Mouse (Mus musculus) midbrain, embryonic 12.5 days (tissue): Measurements from ENCODE around the gene Galns. TPM values are rescaled to one million over a fixed set of nuclear protein-coding genes. Genes with fewer than 3 reads are reported as not detected.
"Not testable (repeated sequence)": the region's sequence is repeated elsewhere in the genome, so short reads cannot be mapped to it uniquely, and the experiment has no call there.

Experiments used
- ATAC-seq: fragments of 200-750 bp; cut with Nextera tagmentation; 2 replicates; pipeline ENCODE4 v1.8.0; 2017; ENCODE audit warnings: low read depth, moderate TSS enrichment, moderate library complexity; ENCODE audit not compliant: low FRiP score
- H3K27ac ChIP-seq: fragments of 300-500 bp; sonication (generic); replicated peaks from 2 replicates; pipeline ENCODE4 v1.5.1; 2016; ENCODE audit warnings: mild to moderate bottlenecking
- H3K27me3 ChIP-seq: fragments of 300-500 bp; sonication (generic); 2 replicates; pipeline ENCODE4 v1.6.1; 2016; ENCODE audit warnings: mild to moderate bottlenecking
- H3K36me3 ChIP-seq: fragments of 300-500 bp; sonication (generic); 2 replicates; pipeline ENCODE4 v1.6.1; 2016
- H3K4me1 ChIP-seq: fragments of 300-500 bp; sonication (generic); 2 replicates; pipeline ENCODE4 v1.6.1; 2016
- H3K4me2 ChIP-seq: fragments of 300-500 bp; sonication (generic); replicated peaks from 2 replicates; pipeline ENCODE4 v1.6.1; 2016; ENCODE audit warnings: mild to moderate bottlenecking, moderate library complexity
- H3K4me3 ChIP-seq: fragments of 300-500 bp; sonication (generic); 2 replicates; pipeline ENCODE4 v1.5.1; 2016; ENCODE audit warnings: mild to moderate bottlenecking
- H3K9ac ChIP-seq: fragments of 300-500 bp; sonication (generic); replicated peaks from 2 replicates; pipeline ENCODE4 v1.6.1; 2016; ENCODE audit warnings: mild to moderate bottlenecking, moderate library complexity
- H3K9me3 ChIP-seq: fragments of 300-500 bp; sonication (generic); 2 replicates; pipeline ENCODE4 v1.6.1; 2016; ENCODE audit warnings: mild to moderate bottlenecking
- WGBS: fragments of 180-500 bp; shearing (Covaris S2); methylation state at CpG from one replicate; pipeline ENCODE4 v1.1.7; 2016; 5-methylcytosine and 5-hydroxymethylcytosine counted together
- polyA plus RNA-seq: library from polyadenylated mRNA; unstranded; fragments of >200 nt; fragmentation: Nextera tagmentation; extraction: Ambion mirVana; gene quantifications from 2 replicates; pipeline ENCODE4 v1.2.1, GENCODE M21; 2016

Gene Galns
- polyA plus RNA-seq, 1 experiment from 2014 or later: 5.7 TPM

DNA sequence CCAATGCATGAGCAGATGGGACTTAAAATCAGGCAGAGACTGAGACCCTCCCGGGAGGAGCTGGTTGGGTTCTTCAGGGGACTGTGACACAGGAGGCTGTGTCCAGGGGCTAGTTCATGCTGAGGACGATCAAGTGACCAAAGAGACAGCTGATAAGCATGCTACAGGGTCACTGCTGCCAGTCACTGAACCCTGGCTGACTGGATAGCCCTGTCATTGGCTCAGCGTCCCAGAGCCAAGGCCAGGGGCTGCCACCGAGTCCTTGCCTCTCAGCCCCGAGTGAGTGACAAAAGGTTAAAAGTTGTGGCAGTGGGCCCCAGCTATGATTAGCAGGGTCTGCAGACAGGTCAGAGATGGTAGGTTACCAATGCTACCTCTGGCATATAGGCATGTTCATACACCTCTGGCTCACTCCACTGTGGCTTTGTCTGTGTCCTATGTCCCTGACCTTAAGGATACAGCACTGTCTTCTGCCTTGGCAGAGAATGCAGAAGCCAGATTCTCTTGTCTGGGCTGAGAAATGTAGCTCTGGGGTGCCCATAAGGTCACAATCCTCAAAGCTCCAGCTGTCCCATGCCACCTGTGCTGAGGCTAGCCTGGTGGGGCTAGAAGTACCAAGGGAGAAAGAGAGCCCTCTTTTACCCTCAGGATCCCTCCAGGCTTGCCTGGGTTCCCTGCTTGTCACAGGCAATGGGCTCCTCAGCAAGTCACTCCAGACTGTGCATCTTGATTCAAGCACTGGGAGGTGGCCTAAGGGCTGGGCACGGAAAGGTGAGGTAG lies 33.1 kb upstream of the Galns start:
- Histone ChIP-seq H3K4me1 (peaks cover 9% of the 10 kb centered on the region), H3K4me2 (no peak overlapping the region), H3K36me3 (peaks cover 28% of the 10 kb centered on the region), H3K27ac (no peak overlapping the region), H3K27me3 (peaks cover under 1% of the 10 kb centered on the region; the same call in 1 of the 2 replicates), H3K4me3 (no peak overlapping the region), H3K9me3 (no peaks in the 10 kb centered on the region), H3K9ac (no peak overlapping the region)
- no peak for ATAC-seq
- WGBS: 77% methylated on average over 6 of the region's 6 CpGs

DNA sequence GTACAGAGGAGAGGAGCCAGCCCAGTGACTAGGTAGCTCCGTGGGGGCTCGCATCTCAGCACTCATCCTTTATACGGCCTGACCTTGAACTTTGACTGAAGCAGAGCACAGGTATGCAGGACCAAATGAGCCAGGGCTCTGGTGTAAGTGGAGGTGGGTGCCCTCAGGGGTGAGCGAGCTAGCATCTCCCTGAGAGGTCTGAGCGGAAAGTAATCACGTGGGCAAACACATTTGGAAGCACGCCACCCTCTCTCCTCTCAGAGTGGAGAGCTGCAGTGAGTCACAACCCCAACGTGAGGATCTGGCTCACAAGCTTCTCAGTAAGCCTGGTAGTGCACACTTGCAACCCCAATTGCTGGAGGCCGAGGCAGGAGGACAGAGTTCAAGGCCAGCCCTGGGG lies 30.8 kb upstream of the Galns start:
- Histone ChIP-seq H3K27ac (no peak overlapping the region), H3K36me3 (peaks cover 19% of the 10 kb centered on the region; the same call in 1 of the 2 replicates), H3K9me3 (no peaks in the 10 kb centered on the region)

DNA sequence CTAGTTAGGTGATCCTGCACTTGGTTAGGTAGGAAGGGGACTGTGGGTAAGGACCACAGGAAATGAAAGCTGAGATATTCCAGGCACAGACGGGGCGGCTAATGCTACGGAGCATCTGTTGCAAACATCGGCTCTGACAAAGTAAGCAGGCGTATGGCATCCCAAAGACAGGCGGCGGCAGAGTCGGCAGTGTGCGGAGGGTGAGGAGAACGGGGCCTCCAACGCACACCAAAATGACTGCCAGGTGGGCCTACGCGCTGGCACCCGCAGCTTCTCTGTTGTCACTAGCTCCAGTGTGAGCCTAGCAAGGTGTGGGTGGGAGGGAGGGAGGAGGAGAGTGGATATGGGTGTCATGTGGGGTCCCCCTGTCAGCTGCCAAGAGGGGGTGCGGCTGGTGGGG lies 30.1 kb upstream of the Galns start:
- Histone ChIP-seq H3K4me3 (no peak overlapping the region), H3K4me2 (no peak overlapping the region), H3K36me3 (peaks cover 16% of the 10 kb centered on the region; the same call in 1 of the 2 replicates), H3K27me3 (no peaks in the 10 kb centered on the region; the same call in 1 of the 2 replicates), H3K27ac (no peak overlapping the region), H3K9ac (no peak overlapping the region), H3K4me1 (peaks cover 19% of the 10 kb centered on the region), H3K9me3 (no peaks in the 10 kb centered on the region)
- no peak for ATAC-seq
- WGBS: 86% methylated on average over 15 of the region's 15 CpGs

More for the DNA sequence above, 30.8 kb upstream of the Galns start:
- Histone ChIP-seq H3K4me1 (peaks cover 19% of the 10 kb centered on the region), H3K9ac (no peak overlapping the region), H3K27me3 (no peaks in the 10 kb centered on the region; the same call in 1 of the 2 replicates), H3K4me2 (no peak overlapping the region), H3K4me3 (no peak overlapping the region)
- 69% methylated on average over 9 of the region's 9 CpGs for WGBS
- ATAC-seq: no peak

DNA sequence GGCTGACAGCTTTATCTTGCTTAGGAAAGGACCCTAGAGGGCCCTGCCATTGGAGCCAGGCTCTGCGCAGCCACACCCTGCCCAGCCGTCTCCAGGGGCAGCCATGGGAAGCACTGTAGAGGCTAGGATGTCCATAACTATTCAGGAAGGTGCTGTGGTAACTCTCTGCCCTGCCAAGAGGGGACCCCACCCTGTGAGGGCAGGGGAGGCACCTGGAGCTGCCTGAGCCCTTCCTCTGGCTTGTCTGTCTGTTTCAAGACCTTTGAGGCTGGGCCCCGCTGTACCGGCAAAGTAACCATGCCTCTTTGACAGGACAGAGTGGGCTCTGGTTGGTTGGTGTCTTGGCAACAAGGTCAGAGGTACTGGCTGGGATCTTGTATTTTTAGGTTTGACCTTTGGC lies 29.6 kb upstream of the Galns start:
- Histone ChIP-seq H3K4me2 (no peak overlapping the region), H3K27me3 (peaks cover 4% of the 10 kb centered on the region; the same call in 1 of the 2 replicates), H3K36me3 (peaks cover 15% of the 10 kb centered on the region; the same call in 1 of the 2 replicates), H3K9ac (no peak overlapping the region), H3K27ac (no peak overlapping the region), H3K4me1 (peaks cover 19% of the 10 kb centered on the region), H3K4me3 (no peak overlapping the region), H3K9me3 (no peaks in the 10 kb centered on the region)
- ATAC-seq: no peak
- WGBS: 77% methylated on average over 4 of the region's 4 CpGs

DNA sequence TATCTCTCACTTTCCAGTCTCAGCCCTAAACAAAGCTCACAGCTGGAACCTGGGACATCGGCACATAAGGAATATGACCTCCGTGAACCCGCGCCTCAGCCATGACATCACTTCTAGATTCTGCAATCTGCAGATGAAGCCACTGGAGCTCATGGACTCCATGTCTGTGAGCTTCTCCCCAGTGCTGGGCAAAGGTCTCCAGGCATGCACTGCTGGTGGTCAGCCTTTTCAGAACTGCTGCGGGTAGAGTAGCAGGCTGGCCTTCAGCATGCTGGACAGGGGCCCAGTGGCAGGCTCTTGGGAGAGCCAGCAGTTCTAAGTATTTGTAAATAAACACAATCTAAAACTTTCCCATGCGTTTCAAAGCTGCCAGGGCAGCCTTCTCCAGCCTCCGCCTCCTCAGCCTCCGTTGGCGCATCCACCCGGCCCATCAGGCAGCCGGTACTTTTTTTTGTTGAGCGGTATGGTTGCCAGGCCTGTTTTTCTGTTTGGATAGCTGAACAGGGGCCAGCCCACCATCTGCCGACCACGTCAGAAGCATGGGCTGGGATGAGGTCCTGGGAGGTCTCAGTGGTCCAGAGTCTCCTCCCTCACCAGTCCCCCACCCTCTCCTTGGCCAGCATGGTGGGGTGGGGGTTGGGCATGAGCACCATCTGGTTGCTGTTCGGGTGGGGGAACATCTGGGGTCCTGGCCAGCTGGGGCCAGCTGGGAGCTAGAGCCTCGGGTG lies 28.4 kb upstream of the Galns start:
- WGBS: 50% methylated on average over 16 of the region's 16 CpGs

GRCm38 (mm10) chr8:122638601-122639000 lies 27.3 kb upstream of the Galns start:
- H3K4me2 ChIP-seq: no peak overlapping the region
- H3K27me3 ChIP-seq: peaks cover 8% of the 10 kb centered on the region; the same call in 1 of the 2 replicates
- no peak overlapping the region for H3K27ac ChIP-seq
- 79% methylated on average over 16 of the region's 16 CpGs for WGBS
- peaks cover 19% of the 10 kb centered on the region for H3K4me1 ChIP-seq
- 0 out of 2 replicates have a peak overlapping the region, but pooled peaks have one; percentile 12 for H3K9ac ChIP-seq
- H3K9me3 ChIP-seq: no peaks in the 10 kb centered on the region
- no peak overlapping the region for H3K4me3 ChIP-seq
- ATAC-seq: no peak
- H3K36me3 ChIP-seq: peaks cover 37% of the 10 kb centered on the region

More for the DNA sequence above, 28.4 kb upstream of the Galns start:
- Histone ChIP-seq H3K9ac (no peak overlapping the region), H3K27me3 (peaks cover 8% of the 10 kb centered on the region; the same call in 1 of the 2 replicates), H3K4me1 (peaks cover 19% of the 10 kb centered on the region), H3K36me3 (peaks cover 26% of the 10 kb centered on the region), H3K4me2 (no peak overlapping the region), H3K27ac (0 out of 2 replicates have a peak overlapping the region, but pooled peaks have one; percentile 7), H3K9me3 (no peaks in the 10 kb centered on the region), H3K4me3 (no peak overlapping the region)
- peak; percentile 68; the same call in 1 of the 2 replicates for ATAC-seq

GRCm38 (mm10) chr8:122637230-122637629 lies 26.0 kb upstream of the Galns start:
- peaks cover 40% of the 10 kb centered on the region for H3K36me3 ChIP-seq
- WGBS: 91% methylated on average over 9 of the region's 9 CpGs
- no peak for ATAC-seq

DNA sequence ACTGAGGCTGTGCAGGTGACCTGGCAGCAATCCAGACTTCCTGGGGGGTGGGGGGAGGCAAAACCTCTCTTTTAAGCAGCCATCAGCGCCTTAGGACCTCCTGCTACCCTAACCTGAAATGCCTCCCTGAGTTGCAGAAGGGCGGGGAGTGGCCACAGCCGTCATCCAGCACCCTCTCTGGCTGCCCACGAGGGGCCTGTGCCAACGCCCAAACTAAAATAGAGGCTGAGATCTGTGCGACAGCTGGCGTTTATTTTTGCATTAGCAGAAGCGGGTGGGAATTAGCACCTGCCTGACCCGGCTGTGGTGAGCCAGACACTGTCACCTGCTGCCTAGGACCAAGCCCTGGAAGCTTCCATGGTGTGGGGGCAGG lies 25.5 kb upstream of the Galns start:
- Histone ChIP-seq H3K4me1 (peaks cover 19% of the 10 kb centered on the region), H3K27me3 (peaks cover 8% of the 10 kb centered on the region; the same call in 1 of the 2 replicates), H3K36me3 (peaks cover 40% of the 10 kb centered on the region), H3K4me3 (no peak overlapping the region), H3K9ac (no peak overlapping the region), H3K4me2 (no peak overlapping the region), H3K27ac (no peak overlapping the region), H3K9me3 (no peaks in the 10 kb centered on the region)
- ATAC-seq: no peak
- 80% methylated on average over 9 of the region's 9 CpGs for WGBS

More at GRCm38 (mm10) chr8:122637230-122637629, 26.0 kb upstream of the Galns start:
- Histone ChIP-seq H3K27ac (no peak overlapping the region), H3K9ac (no peak overlapping the region), H3K9me3 (no peaks in the 10 kb centered on the region), H3K4me3 (no peak overlapping the region), H3K4me2 (no peak overlapping the region), H3K4me1 (peaks cover 19% of the 10 kb centered on the region), H3K27me3 (peaks cover 8% of the 10 kb centered on the region; the same call in 1 of the 2 replicates)

- no peak overlapping the region for H3K9ac ChIP-seq
- WGBS: 77% methylated on average over 14 of the region's 14 CpGs
- no peak overlapping the region for H3K27ac ChIP-seq
- peaks cover 40% of the 10 kb centered on the region for H3K36me3 ChIP-seq
- no peaks in the 10 kb centered on the region for H3K9me3 ChIP-seq
- H3K4me1 ChIP-seq: peaks cover 19% of the 10 kb centered on the region
- H3K4me2 ChIP-seq: no peak overlapping the region
- ATAC-seq: no peak
- H3K27me3 ChIP-seq: peaks cover 8% of the 10 kb centered on the region; the same call in 1 of the 2 replicates
- H3K4me3 ChIP-seq: no peak overlapping the region
These were observed 24.9 kb upstream of the Galns start for GRCm38 (mm10) chr8:122635878-122636802.

GRCm38 (mm10) chr8:122633205-122633604 lies 21.9 kb upstream of the Galns start:
- H3K9ac ChIP-seq: no peak overlapping the region
- WGBS: 94% methylated on average over 14 of the region's 14 CpGs
- H3K27ac ChIP-seq: no peak overlapping the region
- ATAC-seq: no peak
- peaks cover 6% of the 10 kb centered on the region for H3K4me1 ChIP-seq
- peaks cover 40% of the 10 kb centered on the region for H3K36me3 ChIP-seq
- no peak overlapping the region for H3K4me3 ChIP-seq
- no peak overlapping the region for H3K4me2 ChIP-seq
- no peaks in the 10 kb centered on the region for H3K9me3 ChIP-seq
- peaks cover 20% of the 10 kb centered on the region for H3K27me3 ChIP-seq

GRCm38 (mm10) chr8:122632134-122632533 lies 20.9 kb upstream of the Galns start:
- ATAC-seq, H3K4me3 ChIP-seq, H3K27ac ChIP-seq, H3K4me1 ChIP-seq, H3K4me2 ChIP-seq, H3K9ac ChIP-seq, H3K9me3 ChIP-seq: not testable (repeated sequence)
- WGBS: 78% methylated on average over 3 of the region's 3 CpGs
- Histone ChIP-seq H3K36me3 (peaks cover 33% of the 10 kb centered on the region), H3K27me3 (peaks cover 20% of the 10 kb centered on the region)
